In genomic region chr13:109551836-109552235, GRCm38 (mm10) we compare ENCODE assay signal across 23 mouse cellular contexts.
DNase-seq lines count a peak whose midpoint lies in the region; ATAC-seq and TF ChIP-seq lines count a peak whose summit lies in the region.
"Had no signal": no experiment of that assay in that cellular context is flagged by ENCODE, and none has a peak within 500 bp of the region (broad histone marks: within the 10 kb centered on the region; RNA-seq: fewer than 3 reads in every experiment).

No protein-coding gene starts in this region.

- WGBS in kidney, embryonic 15.5 days, result 60% methylated on average over 3 of the region's 3 CpGs
- WGBS in liver, adult 2 months, result 68% methylated on average over 3 of the region's 3 CpGs

- no peak overlapping the region for H3K9ac ChIP-seq in kidney, embryonic 15.5 days
- no peak overlapping the region for H3K9ac ChIP-seq in liver, adult 2 months (ENCODE audit: low read depth, low read length)
- H3K9ac ChIP-seq: heart, embryonic 12.5 days; heart, embryonic 15.5 days; hindbrain, embryonic 13.5 days had no signal

- no peak overlapping the region for H3K4me3 ChIP-seq in kidney, embryonic 15.5 days (replicated peaks)
- H3K4me3 ChIP-seq in liver, adult 2 months (ENCODE audit: insufficient read depth, low read depth, low read length), result no peak overlapping the region
- H3K4me3 ChIP-seq: forebrain, embryonic 10.5 days; heart, embryonic 12.5 days; heart, embryonic 15.5 days; hindbrain, embryonic 10.5 days; hindbrain, embryonic 13.5 days had no signal

- peak; percentile 89 for DNase-seq in kidney, adult 11 months
- DNase-seq in liver, adult 2 months (ENCODE audit: extremely low read depth, low read depth, low spot score), result peak; percentile 61
- DNase-seq in liver, result no peak
- peak; percentile 86 to 92 for DNase-seq in kidney, postnatal 25 days
- no peak for DNase-seq in urinary bladder, postnatal 25 days (ENCODE audit: low spot score)
- DNase-seq in adrenal gland, postnatal 36 days, result no peak
- DNase-seq: adrenal gland, adult 8-10 months; adrenal gland, postnatal 25 days; cerebellum, adult 18-20 months; cerebellum, adult 9-10 months; cerebellum, postnatal 14 days; gastrocnemius, postnatal 25 days; heart, adult 18-20 months; heart, postnatal 10 days; heart, postnatal 36 days had no signal

- H3K27ac ChIP-seq in kidney, embryonic 15.5 days, result no peak overlapping the region
- H3K27ac ChIP-seq in liver, adult 2 months (replicated peaks; ENCODE audit: insufficient read depth, low read depth, low read length), result no peak overlapping the region
- H3K27ac ChIP-seq: forebrain, embryonic 10.5 days; heart, embryonic 15.5 days; hindbrain, embryonic 10.5 days; hindbrain, embryonic 13.5 days had no signal

- TF ChIP-seq CTCF in liver, adult 2 months (IDR thresholded peaks at IDR 0.05; ENCODE audit: low read depth, low read length), result no peak

- no peak for ATAC-seq in kidney, embryonic 15.5 days (replicated peaks; ENCODE audit: low FRiP score)
- ATAC-seq: activated CD4-positive, CD25-positive, alpha-beta regulatory T cell, adult 4 months; forebrain, embryonic 14.5 days had no signal

- H3K36me3 ChIP-seq in kidney, embryonic 15.5 days, result no peaks in the 10 kb centered on the region
- H3K36me3 ChIP-seq in liver, adult 2 months (ENCODE audit: control insufficient read depth, insufficient read depth, low read length), result no peaks in the 10 kb centered on the region
- H3K36me3 ChIP-seq: forebrain, embryonic 10.5 days; heart, embryonic 12.5 days; heart, embryonic 15.5 days; hindbrain, embryonic 10.5 days; hindbrain, embryonic 13.5 days had no signal

- no peak overlapping the region for H3K4me2 ChIP-seq in kidney, embryonic 15.5 days
- H3K4me2 ChIP-seq: heart, embryonic 12.5 days; heart, embryonic 15.5 days; hindbrain, embryonic 13.5 days had no signal

- H3K9me3 ChIP-seq in kidney, embryonic 15.5 days (replicated peaks), result no peaks in the 10 kb centered on the region
- H3K9me3 ChIP-seq: forebrain, embryonic 10.5 days; heart, embryonic 12.5 days; heart, embryonic 15.5 days; hindbrain, embryonic 10.5 days; hindbrain, embryonic 13.5 days had no signal

- TF ChIP-seq POLR2A in liver, adult 2 months (IDR thresholded peaks at IDR 0.05; ENCODE audit: extremely low read depth, insufficient read depth, low read length), result no peak

- H3K79me2 ChIP-seq in liver, adult 2 months (ENCODE audit: control insufficient read depth, insufficient read depth, low read length), result no peaks in the 10 kb centered on the region

- no peaks in the 10 kb centered on the region for H3K4me1 ChIP-seq in kidney, embryonic 15.5 days
- H3K4me1 ChIP-seq in liver, adult 2 months (ENCODE audit: control insufficient read depth, insufficient read depth, low read length), result peaks cover 2% of the 10 kb centered on the region; the same call in 1 of the 2 replicates
- H3K4me1 ChIP-seq: forebrain, embryonic 10.5 days; heart, embryonic 12.5 days; heart, embryonic 15.5 days; hindbrain, embryonic 10.5 days had no signal

- no peaks in the 10 kb centered on the region for H3K27me3 ChIP-seq in kidney, embryonic 15.5 days
- no peaks in the 10 kb centered on the region for H3K27me3 ChIP-seq in liver, adult 2 months (ENCODE audit: control insufficient read depth, insufficient read depth, low read length)
- H3K27me3 ChIP-seq: heart, embryonic 12.5 days; heart, embryonic 15.5 days; hindbrain, embryonic 13.5 days had no signal

Comparison
In these comparisons a context has a peak if more than half of its experiments do, and no peak if none do; other contexts are left out.
1. DNase-seq: peak in kidney, adult 11 months (single experiment), liver, adult 2 months (single experiment) and kidney, postnatal 25 days (2 of 2); none in liver (single experiment), urinary bladder, postnatal 25 days (single experiment) and adrenal gland, postnatal 36 days (0 of 2).